Mouse (Mus musculus) embryonic fibroblast, embryonic 13.5 days (primary cell): ENCODE measurements around the gene Uprt.

Experiments
- CTCF ChIP-seq: IDR thresholded peaks from 2 replicates; pipeline ENCODE4 v1.5.1; 2011; ENCODE audit warnings: mild to moderate bottlenecking, control low read depth, low read length, moderate library complexity, borderline replicate concordance; ENCODE audit not compliant: insufficient read depth
- POLR2A ChIP-seq: IDR thresholded peaks from 2 replicates; pipeline ENCODE4 v1.6.1; 2011; ENCODE audit warnings: low read depth, mild to moderate bottlenecking, control low read depth, low read length, moderate library complexity

DNA sequence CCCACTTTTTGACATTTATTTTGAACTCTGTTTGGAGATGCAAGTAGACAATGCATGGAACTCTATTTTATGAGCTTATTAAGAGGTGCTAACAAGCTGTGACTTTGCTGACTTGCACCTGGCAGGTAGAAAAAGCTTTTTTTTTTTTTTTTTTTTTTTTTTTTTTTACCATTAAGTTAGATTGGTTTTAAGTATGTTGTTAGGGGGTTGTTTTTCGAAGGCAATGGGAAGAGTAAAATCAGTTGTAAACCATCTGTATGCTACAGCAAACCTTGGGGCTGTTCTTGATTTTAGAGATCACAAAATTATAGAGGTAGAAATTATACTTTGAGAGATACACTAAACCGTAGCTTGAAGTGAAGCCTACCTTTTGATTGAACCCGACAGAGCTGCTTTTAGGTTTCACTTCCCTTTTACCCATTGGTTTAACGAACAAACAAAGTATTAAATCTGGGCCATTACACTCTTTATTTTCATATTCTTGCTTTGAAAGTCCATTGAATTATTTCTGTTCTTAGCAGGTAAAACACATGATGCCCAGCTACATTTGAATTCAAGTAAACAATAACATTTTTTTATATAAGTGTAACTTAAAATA lies 6.4 kb downstream of the Uprt start:
- TF ChIP-seq CTCF, result no peak
- TF ChIP-seq POLR2A, result no peak
